Mouse (Mus musculus) heart, postnatal 36 days (tissue): ENCODE data around the gene Mak. TPM values are rescaled to one million over a fixed set of nuclear protein-coding genes. Genes with fewer than 3 reads are reported as not detected.

ENCODE experiments used
- DNase-seq, 2 experiments: peaks; one replicate each; pipeline ENCODE4 v3.0.0; 2021 to 2022
- intact Hi-C: fragments of 180-260 bp; cut with DNase I; formaldehyde crosslinking; loops from one replicate; pipeline ENCODE4 v1.15.1; 2025
- total RNA-seq, 2 experiments: library from RNA; stranded (reverse); gene quantifications; 2 replicates each; pipeline ENCODE4 v1.2.3; 2021

The Mak gene
- total RNA-seq, 2 experiments from 2014 or later: not detected

GRCm38 (mm10) chr13:41077921-41078320, 1.6 kb downstream of the Mak start:
- intact Hi-C loops: no loop called here
- DNase-seq: no peak

DNA sequence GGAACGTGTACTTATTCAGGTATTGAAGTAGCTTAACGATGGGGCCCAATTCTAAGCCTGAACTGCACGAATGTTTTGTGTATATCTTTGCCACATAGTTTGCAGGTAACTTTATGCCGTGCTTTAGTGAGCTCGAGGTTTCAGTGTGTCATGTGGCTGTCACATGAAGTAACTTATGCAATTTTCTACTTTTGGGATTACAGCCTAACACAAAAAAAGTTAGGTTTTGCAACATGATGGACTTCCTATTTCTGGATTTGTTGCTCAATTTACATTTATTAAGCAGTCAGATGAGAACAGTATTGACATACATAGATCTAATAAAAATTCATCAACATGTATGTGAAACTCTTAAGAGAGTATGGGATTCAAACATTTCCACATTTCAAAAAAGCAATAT, 5.7 kb downstream of the Mak start:
- no peak for DNase-seq

DNA sequence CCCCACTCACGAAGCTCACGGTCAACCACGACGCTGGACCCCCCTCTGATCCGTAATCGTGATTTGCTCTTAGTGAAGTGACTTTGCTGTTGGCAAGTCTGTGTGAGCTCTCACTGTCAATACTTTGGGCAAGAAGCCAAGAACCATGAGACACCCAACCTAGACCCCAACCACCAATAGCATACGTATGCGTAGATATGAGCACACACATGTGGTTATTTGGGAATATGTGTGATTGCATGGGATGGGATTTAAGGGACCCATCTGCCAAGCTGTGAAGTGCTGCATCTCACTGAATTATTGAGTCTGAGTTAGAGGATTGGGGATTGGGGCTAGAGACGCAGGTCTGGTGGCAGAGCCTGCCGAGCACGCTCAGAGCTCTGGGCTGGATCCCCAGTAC, 7.9 kb downstream of the Mak start:
- DNase-seq: no peak
- intact Hi-C loops: no loop called here

More for the DNA sequence above, 5.7 kb downstream of the Mak start:
- intact Hi-C loops: no loop called here

DNA sequence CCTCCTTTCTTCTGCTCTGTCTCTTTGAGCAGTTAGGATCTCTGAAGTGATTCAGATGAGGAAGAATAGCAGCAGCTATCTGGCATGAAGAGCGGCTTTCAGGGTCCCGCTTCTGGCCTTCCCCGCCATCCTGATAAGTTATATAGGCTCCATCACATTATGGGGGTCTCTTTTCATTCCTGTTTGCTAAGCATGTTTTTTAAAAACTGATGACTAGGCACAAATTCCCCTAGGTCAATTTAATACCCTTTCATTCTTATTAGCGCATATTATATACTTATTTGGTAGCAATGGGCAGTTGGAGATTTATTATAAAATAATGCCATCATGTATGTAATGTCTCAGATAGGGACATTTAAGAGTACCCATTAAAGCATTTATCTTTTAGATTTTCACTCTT, 11.9 kb downstream of the Mak start:
- intact Hi-C loops: no loop called here
- DNase-seq: no peak

DNA sequence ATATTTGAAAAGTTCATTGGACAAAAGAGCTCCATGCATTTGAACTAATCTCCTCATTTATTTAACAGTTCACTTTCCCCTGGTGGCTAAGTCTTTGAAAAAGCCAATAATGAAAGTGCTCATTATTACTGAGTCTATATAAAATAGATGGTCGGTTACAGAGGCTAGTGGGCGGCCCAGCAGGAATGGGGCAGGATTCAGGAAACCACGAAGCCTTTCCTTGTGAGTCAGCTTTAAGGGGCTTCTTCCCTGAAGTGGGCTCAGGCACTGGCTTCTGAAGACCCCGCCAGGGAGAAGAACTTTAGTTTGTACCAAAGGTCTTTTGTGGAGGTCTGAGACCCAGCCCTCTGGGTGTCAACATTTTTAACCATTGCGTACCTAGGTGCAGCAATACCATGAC, 27.5 kb downstream of the Mak start:
- intact Hi-C loops: no loop called here
- no peak for DNase-seq

DNA sequence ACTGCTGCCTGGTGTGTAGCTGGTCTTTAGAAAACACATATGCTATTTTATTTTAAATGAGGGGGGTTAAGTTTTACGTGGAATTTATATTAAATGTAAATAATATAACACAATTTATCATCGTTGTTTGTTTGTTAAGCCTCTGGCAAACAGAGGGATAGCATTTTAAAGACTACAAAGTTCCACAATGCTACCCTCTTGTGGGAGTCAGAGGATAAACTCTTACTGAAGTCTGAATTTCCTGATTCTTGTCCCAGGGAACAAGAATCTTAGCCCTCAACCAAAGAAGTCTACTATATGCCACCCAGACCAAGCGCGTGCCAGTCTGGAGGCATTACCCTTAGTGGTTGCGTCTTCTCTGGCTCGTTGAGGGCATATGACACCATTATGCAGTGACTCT, 32.2 kb downstream of the Mak start:
- intact Hi-C loops: loop anchor here (2.0 to 5.0 kb wide), 2 partner anchors 204 to 265 kb away; no protein-coding TSS in a partner anchor
- no peak for DNase-seq

DNA sequence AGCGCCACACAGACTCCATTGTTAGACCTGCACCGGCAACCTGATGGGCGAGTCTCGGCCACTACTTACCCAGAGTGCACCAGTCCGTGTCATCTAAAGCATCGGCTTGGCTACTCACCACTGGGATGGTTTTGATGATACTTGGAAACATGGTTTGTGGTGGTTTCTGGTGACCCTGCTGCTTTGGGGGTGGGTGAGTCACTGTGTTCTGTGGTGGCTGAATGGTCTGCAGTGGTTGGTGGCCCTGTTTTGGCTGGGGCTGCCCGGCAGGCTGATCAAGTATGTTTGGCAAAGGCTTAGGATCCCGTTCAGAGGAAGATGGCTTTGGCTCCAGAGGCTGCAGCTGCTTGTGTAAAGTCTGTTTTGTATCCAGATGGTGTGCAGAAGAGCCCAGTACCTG, 33.6 kb downstream of the Mak start:
- DNase-seq: no peak
- intact Hi-C loops: loop anchor here (2.0 to 5.0 kb wide), 2 partner anchors 203 to 264 kb away; no protein-coding TSS in a partner anchor

GRCm38 (mm10) chr13:41042511-41042910, 37.0 kb downstream of the Mak start:
- DNase-seq: no peak
- intact Hi-C loops: no loop called here

GRCm38 (mm10) chr13:41030098-41030497, 49.4 kb downstream of the Mak start:
- no peak for DNase-seq
- intact Hi-C loops: no loop called here

DNA sequence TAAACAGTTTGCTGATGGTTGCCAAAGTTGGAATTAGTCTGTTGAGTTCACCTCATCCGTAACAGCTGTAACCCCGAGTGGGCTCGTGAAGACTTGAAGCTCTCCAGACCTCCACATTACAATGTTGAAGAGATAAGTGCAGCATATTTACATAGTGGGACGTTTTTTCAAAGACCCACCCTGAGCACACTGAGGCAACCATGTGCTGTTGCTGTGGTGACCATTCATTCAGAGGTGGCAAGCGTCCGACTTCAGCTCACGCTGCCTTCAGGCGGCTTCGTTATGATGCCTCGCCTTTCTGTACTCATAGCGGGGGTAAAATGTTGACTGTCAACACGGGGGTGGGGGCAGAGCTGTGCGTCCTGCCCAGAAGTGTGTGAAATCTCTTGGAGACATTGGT, 57.4 kb downstream of the Mak start:
- intact Hi-C loops: no loop called here
- no peak for DNase-seq

GRCm38 (mm10) chr13:41021607-41022006, 57.9 kb downstream of the Mak start:
- DNase-seq: no peak

GRCm38 (mm10) chr13:41020494-41020893, 59.0 kb downstream of the Mak start:
- no peak for DNase-seq
- intact Hi-C loops: no loop called here

More at GRCm38 (mm10) chr13:41021607-41022006, 57.9 kb downstream of the Mak start:
- intact Hi-C loops: no loop called here

- no peak for DNase-seq
- intact Hi-C loops: no loop called here
Measured at GRCm38 (mm10) chr13:41018756-41019591, 60.5 kb downstream of the Mak start.

DNA sequence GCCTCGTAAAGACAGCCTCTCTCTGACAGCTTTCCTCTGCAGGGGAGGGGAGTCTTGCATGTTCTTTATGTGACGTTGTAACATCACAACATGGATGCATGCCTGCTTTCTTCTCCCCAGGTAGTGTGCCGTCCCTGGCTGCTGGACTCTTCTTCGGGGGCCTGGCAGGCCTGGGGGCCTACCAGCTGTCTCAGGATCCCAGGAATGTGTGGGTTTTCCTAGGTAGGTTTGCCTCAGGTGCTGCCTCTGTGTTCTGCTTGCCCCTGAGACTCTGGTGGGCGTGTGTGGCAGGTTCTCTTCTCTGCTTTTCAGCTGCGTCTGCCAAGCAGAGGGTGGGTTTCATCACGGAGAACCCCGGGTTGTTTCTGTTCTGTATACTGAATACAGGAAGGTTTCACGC, 61.3 kb downstream of the Mak start:
- intact Hi-C loops: no loop called here
- DNase-seq: no peak

DNA sequence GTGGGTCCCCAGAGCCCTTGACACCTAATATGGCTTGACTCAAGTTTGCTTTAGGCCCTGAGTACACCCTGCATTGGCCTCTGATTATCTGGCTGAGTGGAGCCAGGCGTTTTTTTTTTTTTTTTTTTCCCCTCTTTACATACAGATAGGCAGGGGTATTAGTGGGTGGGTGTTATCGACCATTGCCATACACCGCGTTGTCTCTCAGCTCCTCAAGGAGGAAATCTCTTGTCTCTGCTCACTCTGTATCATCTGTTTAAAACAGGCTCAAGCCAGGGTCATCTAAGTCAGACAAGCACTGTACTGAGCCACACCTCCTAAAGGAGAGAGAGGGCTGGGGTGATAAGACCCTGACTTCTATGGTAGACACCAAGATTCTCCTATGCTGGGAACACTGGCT, 61.7 kb downstream of the Mak start:
- intact Hi-C loops: no loop called here
- no peak for DNase-seq

DNA sequence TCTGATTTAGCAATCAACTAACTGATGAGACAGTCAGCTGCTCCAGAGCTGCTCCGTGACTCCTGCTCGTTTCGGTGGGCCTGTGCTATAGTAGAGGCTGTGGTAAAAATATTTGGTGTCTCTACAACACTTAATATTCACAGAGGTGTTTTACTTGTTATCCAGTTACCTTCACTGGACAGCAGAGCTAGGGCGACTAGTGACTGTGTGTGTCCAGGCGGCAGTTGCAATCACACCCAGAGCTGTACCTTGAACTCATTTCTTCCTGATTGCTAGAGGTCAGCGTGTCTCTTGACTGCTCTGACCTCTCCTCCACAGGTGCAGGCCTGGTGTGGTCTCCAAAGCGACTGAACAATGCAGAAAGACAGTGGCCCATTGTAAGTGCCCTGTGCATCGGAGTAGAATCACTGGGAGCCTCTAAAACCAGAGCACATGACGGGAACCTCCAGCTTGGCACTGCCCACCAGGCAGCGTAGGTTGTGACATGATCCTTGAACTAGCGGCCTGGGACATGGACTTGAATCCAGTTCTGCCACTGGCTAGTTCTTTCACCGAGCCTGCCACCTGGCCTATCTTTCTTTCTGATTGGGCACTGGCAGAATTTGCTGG, 62.6 kb downstream of the Mak start:
- DNase-seq: no peak
- intact Hi-C loops: loop anchor here (1.0 kb wide), 1 partner anchor 16 kb away; the partner anchor contains the start of gene Pak1ip1

DNA sequence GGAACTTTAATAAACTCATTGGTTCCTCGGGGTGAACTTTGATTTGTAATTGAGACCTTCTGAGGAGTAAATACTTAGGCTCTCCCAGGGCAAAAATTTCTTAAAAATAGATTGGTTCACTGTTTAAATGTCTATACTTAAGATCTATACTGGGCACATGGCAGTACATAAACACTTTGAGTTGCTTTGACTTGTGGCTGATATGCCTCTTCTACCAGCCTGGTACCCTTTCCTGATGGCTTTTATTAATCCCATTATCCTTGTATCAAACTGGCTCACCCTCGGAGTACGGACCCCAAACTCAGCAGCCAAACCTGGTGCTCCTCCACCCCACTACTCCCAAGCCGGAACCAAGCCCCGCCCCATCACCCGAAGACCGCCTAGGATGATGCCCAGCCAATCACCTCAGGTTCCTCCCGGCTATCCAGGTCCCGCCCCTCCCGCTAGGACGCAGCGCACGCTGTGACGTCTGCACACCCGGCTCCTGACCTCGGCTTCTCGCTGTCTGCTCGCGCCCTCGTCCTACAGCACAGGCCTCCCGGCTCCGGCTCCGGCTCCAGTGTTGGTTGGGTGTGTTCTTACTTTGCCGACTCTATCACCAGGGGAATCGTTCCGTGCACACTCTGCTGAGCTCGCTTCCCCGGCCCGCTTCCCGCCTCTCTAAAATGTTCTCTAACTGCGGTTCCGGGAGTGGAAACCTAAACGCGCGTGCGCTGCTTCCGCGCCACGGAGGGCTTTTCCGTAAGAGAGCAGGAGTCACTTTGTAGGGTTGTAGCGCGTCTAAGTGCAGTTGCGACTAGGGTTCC, 63.5 kb downstream of the Mak start, which contains the start of gene Tmem14c:
TSS of gene Tmem14c (plus strand) at position 464 of the 806 bp plus-strand sequence.
- DNase-seq: peak; percentile 93 to 95
- intact Hi-C loops: loop anchor here (1.0 kb wide), 1 partner anchor 15 kb away; the partner anchor contains the start of gene Pak1ip1

GRCm38 (mm10) chr13:41008946-41009345, 70.6 kb downstream of the Mak start:
- DNase-seq: no peak
- intact Hi-C loops: no loop called here

DNA sequence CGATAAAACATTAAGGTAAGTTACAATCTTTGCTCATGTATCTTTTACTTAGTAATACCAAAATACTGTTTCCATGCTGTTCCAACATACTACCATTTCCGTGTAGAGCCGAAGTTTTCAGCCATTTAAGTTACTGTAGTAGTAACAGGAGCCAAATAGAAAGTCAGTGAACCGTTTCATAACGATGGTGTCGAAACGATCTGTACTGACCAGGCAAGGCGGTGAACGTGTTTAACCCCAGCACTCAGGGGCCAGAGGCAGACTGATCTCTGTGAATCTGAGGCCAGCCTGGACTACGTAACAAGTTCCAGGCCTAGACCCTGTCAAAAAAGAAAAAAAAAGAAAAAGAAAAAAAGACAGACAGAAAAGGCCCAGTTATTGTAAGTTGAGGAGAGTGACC, 71.2 kb downstream of the Mak start:
- DNase-seq: no peak
- intact Hi-C loops: no loop called here

DNA sequence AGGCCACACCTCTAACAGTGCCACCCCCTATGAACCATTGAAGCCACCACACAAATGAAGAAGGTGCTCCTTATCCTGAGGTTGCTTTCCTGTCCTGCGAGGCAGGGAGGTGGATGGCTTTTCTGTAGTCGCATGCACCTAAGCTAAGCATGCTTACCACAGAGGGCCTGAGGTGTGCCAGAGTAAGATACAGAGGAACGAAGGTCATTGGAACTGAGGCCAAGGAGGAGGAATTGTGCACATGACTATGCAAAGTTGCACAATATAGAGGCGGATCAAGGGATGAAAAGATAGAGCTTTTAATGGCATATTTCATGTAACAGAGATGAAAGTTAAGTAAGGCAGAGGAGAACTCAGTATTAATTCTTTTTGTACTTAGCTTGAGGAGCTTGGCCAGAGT, 73.3 kb downstream of the Mak start:
- no peak for DNase-seq
- intact Hi-C loops: no loop called here

DNA sequence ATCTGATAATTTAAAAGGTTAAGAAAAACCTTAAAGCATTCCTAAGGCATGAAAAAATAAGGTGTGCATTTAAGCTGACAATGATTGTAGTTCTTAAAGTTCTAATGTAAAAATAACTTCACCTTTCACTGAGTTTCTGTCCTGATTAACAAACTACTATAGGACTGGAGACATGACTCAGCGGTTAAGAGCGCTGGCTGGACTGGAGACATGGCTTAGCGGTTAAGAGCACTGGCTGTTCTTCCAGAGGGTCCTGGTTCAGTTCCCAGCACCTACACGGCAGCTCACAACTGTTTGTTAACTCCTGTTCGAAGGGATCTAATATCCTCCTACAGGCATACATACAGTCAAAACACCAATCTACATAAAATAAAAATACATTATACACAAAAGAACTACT, 77.5 kb downstream of the Mak start:
- no peak for DNase-seq
- intact Hi-C loops: no loop called here
